Mouse (Mus musculus) E14TG2a.4 (cell line): ENCODE measurements around the gene Barhl1.

Experiments
- H3K27me3 ChIP-seq: 2 replicates; pipeline ENCODE4 v1.6.1; 2014; ENCODE audit warnings: low read length, control low read depth; ENCODE audit not compliant: insufficient read depth
- H3K36me3 ChIP-seq: 2 replicates; pipeline ENCODE4 v1.6.1; 2014; ENCODE audit warnings: low read length, control low read depth; ENCODE audit not compliant: insufficient read depth
- H3K4me1 ChIP-seq: replicated peaks from 2 replicates; pipeline ENCODE4 v1.6.1; 2014; ENCODE audit warnings: low read depth, low read length, control low read depth
- H3K4me3 ChIP-seq: replicated peaks from 2 replicates; pipeline ENCODE4 v1.5.1; 2014; ENCODE audit warnings: mild to moderate bottlenecking, low read length
- H3K9me3 ChIP-seq: 2 replicates; pipeline ENCODE4 v1.6.1; 2014; ENCODE audit warnings: low read length, control low read depth
- CTCF ChIP-seq: conservative IDR thresholded peaks from 2 replicates; pipeline ENCODE4 v1.5.1; 2014; ENCODE audit warnings: low read length
- NANOG ChIP-seq: IDR thresholded peaks from 2 replicates; pipeline ENCODE4 v1.6.1; 2014; ENCODE audit warnings: borderline replicate concordance, low read length, mixed read lengths
- POU5F1 ChIP-seq: IDR thresholded peaks from 2 replicates; pipeline ENCODE4 v1.6.1; 2014; ENCODE audit warnings: low read length, borderline replicate concordance

Barhl1 gene

DNA sequence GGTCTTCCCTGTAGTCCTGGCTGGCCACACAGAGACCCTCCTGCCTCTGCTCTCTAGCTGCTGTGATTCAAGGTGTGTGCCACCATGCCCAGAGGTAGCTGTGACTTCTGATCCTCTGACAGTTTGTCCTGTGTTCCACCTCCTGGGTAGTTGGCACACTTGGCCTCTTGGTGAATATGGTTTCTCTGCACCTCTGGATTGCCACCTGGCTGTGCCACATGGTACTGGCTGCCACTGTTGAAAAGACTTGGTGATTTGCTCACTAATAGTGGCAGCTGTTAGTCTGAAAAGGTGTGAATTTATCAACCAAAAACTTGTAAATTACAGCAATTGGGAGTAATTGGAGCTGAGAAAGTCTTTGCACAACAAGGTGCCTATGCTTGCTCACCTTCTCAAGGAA lies 52.6 kb downstream of the Barhl1 start:
- no peaks in the 10 kb centered on the region for H3K4me1 ChIP-seq
- H3K4me3 ChIP-seq, result no peak overlapping the region
- H3K9me3 ChIP-seq, result no peaks in the 10 kb centered on the region
- TF ChIP-seq NANOG (no peak), POU5F1 (no peak), CTCF (no peak)
- peaks cover 100% of the 10 kb centered on the region for H3K36me3 ChIP-seq
- H3K27me3 ChIP-seq, result no peaks in the 10 kb centered on the region

DNA sequence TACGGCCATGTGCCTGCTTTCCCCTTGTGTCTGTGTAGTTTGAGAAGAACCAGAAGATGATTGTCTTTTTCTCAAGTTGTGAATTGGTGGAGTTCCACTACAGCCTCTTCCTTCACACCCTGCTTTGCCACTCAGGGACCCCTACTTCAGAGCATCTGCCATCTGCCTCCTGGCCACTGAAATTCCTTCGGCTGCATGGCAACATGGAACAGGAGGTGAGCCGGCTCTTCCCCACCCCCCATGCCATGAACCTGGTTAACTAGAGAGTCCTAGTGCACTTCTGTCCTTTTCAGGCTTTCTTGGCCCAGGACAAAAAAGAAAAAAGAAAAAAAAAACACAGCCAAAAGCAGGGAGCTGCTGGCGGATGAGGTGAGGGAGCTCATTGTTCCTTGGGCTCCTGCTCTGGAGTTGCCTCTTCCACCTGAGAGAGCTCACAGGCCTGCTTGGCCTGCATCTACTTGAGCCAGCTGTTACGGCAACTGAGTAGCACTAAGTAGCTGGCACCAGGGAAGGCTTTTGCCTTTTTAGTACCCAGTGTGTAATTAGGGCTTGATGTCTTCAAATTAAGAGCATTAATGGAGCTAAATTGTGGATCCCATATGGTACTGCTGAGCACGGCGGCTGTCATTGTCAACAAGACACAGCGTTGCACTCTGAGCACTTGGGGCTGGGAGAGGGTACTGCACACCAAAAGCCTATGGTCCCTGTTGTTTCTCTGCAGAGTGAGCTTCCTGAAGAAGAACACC lies 55.6 kb downstream of the Barhl1 start:
- H3K4me3 ChIP-seq, result no peak overlapping the region
- no peaks in the 10 kb centered on the region for H3K27me3 ChIP-seq
- no peaks in the 10 kb centered on the region for H3K9me3 ChIP-seq
- TF ChIP-seq NANOG (no peak), POU5F1 (no peak), CTCF (no peak)
- peaks cover 100% of the 10 kb centered on the region for H3K36me3 ChIP-seq
- no peaks in the 10 kb centered on the region for H3K4me1 ChIP-seq

DNA sequence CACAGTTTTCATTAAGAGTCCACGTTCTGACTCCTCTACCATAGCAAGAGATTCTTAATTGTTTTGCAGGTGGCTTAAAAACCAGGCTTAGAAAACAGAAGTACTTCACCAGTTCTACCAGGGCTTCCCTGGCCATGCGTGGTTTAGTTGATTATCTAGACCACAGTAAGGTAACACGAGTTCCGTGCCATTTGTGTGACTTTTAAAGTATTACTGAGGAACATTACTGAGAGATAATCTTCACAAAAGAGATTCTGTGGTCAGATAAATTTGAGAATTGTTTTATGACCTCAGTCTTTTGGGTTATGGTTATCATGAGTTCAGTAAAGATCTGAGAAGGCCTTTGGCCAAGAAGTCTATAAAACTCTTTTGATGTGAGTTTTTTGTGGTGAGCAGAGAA lies 57.2 kb downstream of the Barhl1 start:
- Histone ChIP-seq H3K4me1 (no peaks in the 10 kb centered on the region), H3K4me3 (no peak overlapping the region), H3K27me3 (no peaks in the 10 kb centered on the region), H3K36me3 (peaks cover 99% of the 10 kb centered on the region), H3K9me3 (no peaks in the 10 kb centered on the region)
- TF ChIP-seq NANOG, result no peak
- no peak for TF ChIP-seq CTCF
- TF ChIP-seq POU5F1, result no peak
